Mouse (Mus musculus) megakaryocyte, embryonic 14.5 days (primary cell): ENCODE measurements around the gene Hnrnpr.

Experiments used
- FLI1 ChIP-seq: IDR thresholded peaks from 2 replicates; pipeline ENCODE4 v1.6.1; 2012; ENCODE audit warnings: low read length, inconsistent platforms, mixed read lengths
- GATA1 ChIP-seq: IDR thresholded peaks from 3 replicates; pipeline ENCODE4 v1.6.1; 2012; ENCODE audit warnings: mixed read lengths, low read length, inconsistent platforms, borderline replicate concordance

DNA sequence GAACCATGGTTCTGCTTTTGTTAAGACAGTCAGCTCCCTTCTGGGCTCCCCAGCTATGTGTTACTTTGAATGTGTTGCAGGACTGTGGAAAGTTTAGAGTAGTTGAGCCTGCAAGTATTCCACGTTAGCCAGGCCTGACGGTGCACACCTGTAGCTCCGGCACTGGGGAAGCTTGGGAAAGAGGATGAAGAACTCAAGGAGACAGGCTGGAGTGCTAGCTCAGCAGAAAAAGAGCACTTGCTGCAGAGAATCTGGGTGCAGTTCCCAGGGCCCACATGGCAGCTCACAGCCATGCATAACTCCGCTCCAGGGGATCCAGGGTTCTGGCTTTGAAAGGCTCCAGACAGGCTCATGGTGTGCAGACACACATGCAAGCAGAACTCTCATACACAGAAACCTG lies 46.7 kb downstream of the Hnrnpr start:
- no peak for TF ChIP-seq GATA1
- no peak for TF ChIP-seq FLI1
